Mouse (Mus musculus) neural tube, embryonic 14.5 days (tissue): ENCODE results near the gene Hltf. TPM values are rescaled to one million over a fixed set of nuclear protein-coding genes. Genes with fewer than 3 reads are reported as not detected.

ENCODE experiments used
- ATAC-seq: fragments of 200-750 bp; cut with Nextera tagmentation; 2 replicates; pipeline ENCODE4 v1.8.0; 2017; ENCODE audit warnings: low read depth, mild to moderate bottlenecking, moderate TSS enrichment, moderate library complexity
- H3K27ac ChIP-seq: fragments of 300-500 bp; sonication (generic); 2 replicates; pipeline ENCODE4 v1.5.1; 2014; ENCODE audit warnings: low read depth, mild to moderate bottlenecking, control low read depth, low read length, moderate library complexity, mixed read lengths
- H3K27me3 ChIP-seq: fragments of 300-500 bp; sonication (generic); 2 replicates; pipeline ENCODE4 v1.6.1; 2014; ENCODE audit warnings: low read length; ENCODE audit not compliant: control insufficient read depth, insufficient read depth
- H3K36me3 ChIP-seq: fragments of 300-500 bp; sonication (generic); 2 replicates; pipeline ENCODE4 v1.6.1; 2014; ENCODE audit warnings: low read length, mixed read lengths; ENCODE audit not compliant: control insufficient read depth, insufficient read depth
- H3K4me1 ChIP-seq: fragments of 300-500 bp; sonication (generic); 2 replicates; pipeline ENCODE4 v1.6.1; 2014; ENCODE audit warnings: low read length; ENCODE audit not compliant: control insufficient read depth, insufficient read depth
- H3K4me2 ChIP-seq: fragments of 300-500 bp; sonication (generic); 2 replicates; pipeline ENCODE4 v1.6.1; 2014; ENCODE audit warnings: mild to moderate bottlenecking, low read depth, low read length, control low read depth
- H3K4me3 ChIP-seq: fragments of 300-500 bp; sonication (generic); 2 replicates; pipeline ENCODE4 v1.5.1; 2014; ENCODE audit warnings: low read depth, low read length, control low read depth, mixed read lengths
- H3K9ac ChIP-seq: fragments of 300-500 bp; sonication (generic); replicated peaks from 2 replicates; pipeline ENCODE4 v1.6.1; 2014; ENCODE audit warnings: low read depth, mild to moderate bottlenecking, control low read depth, low read length, mixed read lengths
- H3K9me3 ChIP-seq: fragments of 300-500 bp; sonication (generic); 2 replicates; pipeline ENCODE4 v1.6.1; 2016; ENCODE audit warnings: low read length; ENCODE audit not compliant: control insufficient read depth
- WGBS: fragments of 180-500 bp; shearing (Covaris S2); extraction: QIAGEN DNeasy Blood & Tissue Kit; methylation state at CpG from one replicate; pipeline ENCODE4 v1.1.7; 2014; 5-methylcytosine and 5-hydroxymethylcytosine counted together
- polyA plus RNA-seq: library from polyadenylated mRNA; unstranded; fragments of >200 nt; fragmentation: Nextera tagmentation; extraction: Ambion mirVana; gene quantifications from 2 replicates; pipeline ENCODE4 v1.2.1, GENCODE M21; 2014

Gene Hltf
- polyA plus RNA-seq, 1 experiment from 2014 or later: 21.4 TPM

- ATAC-seq: no peak
- WGBS: 93% methylated on average over 9 of the region's 9 CpGs
- no peak overlapping the region for H3K9ac ChIP-seq
- H3K36me3 ChIP-seq: no peaks in the 10 kb centered on the region
- H3K27ac ChIP-seq: no peak overlapping the region
- no peak overlapping the region for H3K4me2 ChIP-seq
- no peak overlapping the region for H3K4me3 ChIP-seq
- H3K27me3 ChIP-seq: no peaks in the 10 kb centered on the region
- H3K4me1 ChIP-seq: no peaks in the 10 kb centered on the region
- H3K9me3 ChIP-seq: no peaks in the 10 kb centered on the region
Measured at GRCm38 (mm10) chr3:20136868-20137581, 79.4 kb downstream of the Hltf start.

GRCm38 (mm10) chr3:20141240-20141639 lies 83.6 kb downstream of the Hltf start:
- Histone ChIP-seq H3K9ac (no peak overlapping the region), H3K27ac (no peak overlapping the region), H3K4me1 (no peaks in the 10 kb centered on the region), H3K4me2 (no peak overlapping the region), H3K9me3 (no peaks in the 10 kb centered on the region), H3K27me3 (no peaks in the 10 kb centered on the region), H3K36me3 (no peaks in the 10 kb centered on the region), H3K4me3 (no peak overlapping the region)
- ATAC-seq: no peak

- 12% methylated on average over 1 of the region's 1 CpGs for WGBS
- Histone ChIP-seq H3K9me3 (no peaks in the 10 kb centered on the region), H3K4me2 (no peak overlapping the region), H3K4me3 (no peak overlapping the region), H3K27me3 (no peaks in the 10 kb centered on the region), H3K27ac (no peak overlapping the region), H3K36me3 (no peaks in the 10 kb centered on the region), H3K4me1 (no peaks in the 10 kb centered on the region), H3K9ac (no peak overlapping the region)
- ATAC-seq: peak; percentile 28; the same call in 1 of the 2 replicates
Measured at GRCm38 (mm10) chr3:20141679-20142078, 84.1 kb downstream of the Hltf start.

- Histone ChIP-seq H3K27me3 (no peaks in the 10 kb centered on the region), H3K9ac (no peak overlapping the region), H3K4me2 (no peak overlapping the region), H3K4me3 (no peak overlapping the region), H3K9me3 (no peaks in the 10 kb centered on the region), H3K27ac (no peak overlapping the region), H3K36me3 (no peaks in the 10 kb centered on the region), H3K4me1 (no peaks in the 10 kb centered on the region)
- WGBS: 89% methylated on average over 2 of the region's 2 CpGs
- ATAC-seq: no peak
Measured at GRCm38 (mm10) chr3:20142101-20142500, 84.5 kb downstream of the Hltf start.

- Histone ChIP-seq H3K4me2 (no peak overlapping the region), H3K4me1 (no peaks in the 10 kb centered on the region), H3K4me3 (no peak overlapping the region), H3K27me3 (no peaks in the 10 kb centered on the region), H3K36me3 (no peaks in the 10 kb centered on the region), H3K27ac (no peak overlapping the region), H3K9me3 (no peaks in the 10 kb centered on the region), H3K9ac (no peak overlapping the region)
- ATAC-seq: no peak
- 56% methylated on average over 3 of the region's 3 CpGs for WGBS
Measured at GRCm38 (mm10) chr3:20142576-20142975, 85.0 kb downstream of the Hltf start.

- 87% methylated on average over 3 of the region's 3 CpGs for WGBS
- ATAC-seq: no peak
- H3K27ac ChIP-seq: no peak overlapping the region
Measured at GRCm38 (mm10) chr3:20143726-20144125, 86.1 kb downstream of the Hltf start.

GRCm38 (mm10) chr3:20144401-20144800 lies 86.8 kb downstream of the Hltf start:
- H3K4me3 ChIP-seq: no peak overlapping the region
- no peak overlapping the region for H3K27ac ChIP-seq
- no peak for ATAC-seq
- H3K27me3 ChIP-seq: no peaks in the 10 kb centered on the region
- H3K4me2 ChIP-seq: no peak overlapping the region
- no peaks in the 10 kb centered on the region for H3K9me3 ChIP-seq
- H3K36me3 ChIP-seq: no peaks in the 10 kb centered on the region
- no peaks in the 10 kb centered on the region for H3K4me1 ChIP-seq
- 22% methylated on average over 2 of the region's 2 CpGs for WGBS
- H3K9ac ChIP-seq: no peak overlapping the region

More at GRCm38 (mm10) chr3:20143726-20144125, 86.1 kb downstream of the Hltf start:
- H3K4me2 ChIP-seq: no peak overlapping the region
- H3K27me3 ChIP-seq: no peaks in the 10 kb centered on the region
- no peak overlapping the region for H3K9ac ChIP-seq
- no peaks in the 10 kb centered on the region for H3K4me1 ChIP-seq
- H3K9me3 ChIP-seq: no peaks in the 10 kb centered on the region
- H3K36me3 ChIP-seq: no peaks in the 10 kb centered on the region
- H3K4me3 ChIP-seq: no peak overlapping the region

- no peak overlapping the region for H3K9ac ChIP-seq
- H3K27ac ChIP-seq: no peak overlapping the region
- H3K36me3 ChIP-seq: no peaks in the 10 kb centered on the region
- WGBS: 78% methylated on average over 1 of the region's 1 CpGs
- H3K27me3 ChIP-seq: no peaks in the 10 kb centered on the region
- no peak for ATAC-seq
- no peak overlapping the region for H3K4me2 ChIP-seq
- no peaks in the 10 kb centered on the region for H3K9me3 ChIP-seq
- no peak overlapping the region for H3K4me3 ChIP-seq
- H3K4me1 ChIP-seq: no peaks in the 10 kb centered on the region
Measured at GRCm38 (mm10) chr3:20145696-20146113, 88.1 kb downstream of the Hltf start.

- Histone ChIP-seq H3K27me3 (no peaks in the 10 kb centered on the region), H3K4me3 (no peak overlapping the region), H3K9ac (no peak overlapping the region), H3K9me3 (no peaks in the 10 kb centered on the region), H3K4me2 (no peak overlapping the region), H3K36me3 (no peaks in the 10 kb centered on the region), H3K27ac (no peak overlapping the region), H3K4me1 (no peaks in the 10 kb centered on the region)
- peak; percentile 61; the same call in 1 of the 2 replicates for ATAC-seq
- WGBS: 70% methylated on average over 7 of the region's 7 CpGs
Measured at GRCm38 (mm10) chr3:20146884-20147395, 89.3 kb downstream of the Hltf start.
